Mouse (Mus musculus) MEL (cell line): ENCODE data around the gene U2af2. TPM values are rescaled to one million over a fixed set of nuclear protein-coding genes. Genes with fewer than 3 reads are reported as not detected.
A peak's percentile ranks its signal among the peaks of the same experiment; 100 is the strongest.

Experiments used
- DNase-seq: peaks from one replicate; pipeline ENCODE4 v3.0.0; 2011; ENCODE audit warnings: low read depth, low spot score
- H3K27ac ChIP-seq: 2 replicates; pipeline ENCODE4 v1.5.1; 2012; ENCODE audit warnings: low read depth, mild to moderate bottlenecking, control low read depth, low read length, moderate library complexity; ENCODE audit not compliant: control insufficient read depth
- H3K27me3 ChIP-seq, 2 experiments: fragments of 150-350 bp in 1 of 2; sonication (generic) in 1 of 2; 2 replicates each; pipeline ENCODE4 v1.6.1; 2012; ENCODE audit warnings: low read length in 2 of 2, mild to moderate bottlenecking in 2 of 2, improper control_type of control experiment in 1 of 2, moderate library complexity in 1 of 2; ENCODE audit not compliant: insufficient read depth in 2 of 2, control insufficient read depth in 1 of 2
- H3K36me3 ChIP-seq, 2 experiments: 2 replicates each; pipeline ENCODE4 v1.6.1; 2012 to 2014; ENCODE audit warnings: low read length in 2 of 2, improper control_type of control experiment in 1 of 2, inconsistent platforms in 1 of 2, mild to moderate bottlenecking in 1 of 2; ENCODE audit not compliant: insufficient read depth in 2 of 2, control insufficient read depth in 1 of 2
- H3K4me1 ChIP-seq, 2 experiments: fragments of 150-350 bp in 1 of 2; sonication (generic) in 1 of 2; 2 replicates each; pipeline ENCODE4 v1.6.1; 2012; ENCODE audit warnings: low read length in 2 of 2, improper control_type of control experiment in 1 of 2, mild to moderate bottlenecking in 1 of 2; ENCODE audit not compliant: insufficient read depth in 2 of 2, control insufficient read depth in 1 of 2
- H3K4me3 ChIP-seq, 2 experiments: fragments of 150-350 bp in 1 of 2; sonication (generic) in 1 of 2; 2 replicates each; pipeline ENCODE4 v1.5.1; 2012; ENCODE audit warnings: low read depth in 2 of 2, low read length in 2 of 2, mild to moderate bottlenecking in 2 of 2, moderate library complexity in 2 of 2, control low read depth in 1 of 2, improper control_type of control experiment in 1 of 2; ENCODE audit not compliant: control insufficient read depth in 1 of 2, insufficient read depth in 1 of 2
- H3K79me2 ChIP-seq: 2 replicates; pipeline ENCODE4 v1.6.1; 2012; ENCODE audit warnings: mild to moderate bottlenecking, low read length, moderate library complexity; ENCODE audit not compliant: control insufficient read depth, poor library complexity, insufficient read depth
- H3K9ac ChIP-seq: 2 replicates; pipeline ENCODE4 v1.6.1; 2012; ENCODE audit warnings: low read depth, mild to moderate bottlenecking, control low read depth, low read length, moderate library complexity; ENCODE audit not compliant: control insufficient read depth, poor library complexity, severe bottlenecking
- H3K9me3 ChIP-seq: fragments of 150-350 bp; sonication (generic); replicated peaks from 2 replicates; pipeline ENCODE4 v1.6.1; 2012; ENCODE audit warnings: mild to moderate bottlenecking, low read length, improper control_type of control experiment, moderate library complexity; ENCODE audit not compliant: insufficient read depth
- CTCF ChIP-seq, 3 experiments: IDR thresholded peaks in 2 of 3; conservative IDR thresholded peaks in 1 of 3; 2 replicates each; pipeline ENCODE4 v1.5.1; 2011 to 2012; ENCODE audit warnings: low read length in 3 of 3, low read depth in 2 of 3, mild to moderate bottlenecking in 2 of 3, improper control_type of control experiment in 1 of 3, inconsistent platforms in 1 of 3, mixed read lengths in 1 of 3, moderate library complexity in 1 of 3; ENCODE audit not compliant: control insufficient read depth in 1 of 3, insufficient read depth in 1 of 3, poor library complexity in 1 of 3, severe bottlenecking in 1 of 3
- E2F4 ChIP-seq: IDR thresholded peaks from 2 replicates; pipeline ENCODE4 v1.6.1; 2011; ENCODE audit warnings: low read depth, low read length, improper control_type of control experiment, borderline replicate concordance
- GABPA ChIP-seq: IDR thresholded peaks from 2 replicates; pipeline ENCODE4 v1.6.1; 2012; ENCODE audit warnings: low read depth, mild to moderate bottlenecking, inconsistent platforms, low read length, improper control_type of control experiment, moderate library complexity
- MAX ChIP-seq: IDR thresholded peaks from 2 replicates; pipeline ENCODE4 v1.6.1; 2011; ENCODE audit warnings: low read length, improper control_type of control experiment
- MXI1 ChIP-seq: IDR thresholded peaks from 2 replicates; pipeline ENCODE4 v1.6.1; 2011; ENCODE audit warnings: mild to moderate bottlenecking, low read depth, low read length, improper control_type of control experiment
- MYC ChIP-seq: IDR thresholded peaks from 2 replicates; pipeline ENCODE4 v1.6.1; 2011; ENCODE audit warnings: low read depth, mild to moderate bottlenecking, low read length, improper control_type of control experiment, moderate library complexity
- SMC3 ChIP-seq: IDR thresholded peaks from 2 replicates; pipeline ENCODE4 v1.6.1; 2011; ENCODE audit warnings: low read depth, low read length, improper control_type of control experiment
- TAL1 ChIP-seq: IDR thresholded peaks from 2 replicates; pipeline ENCODE4 v1.6.1; 2012; ENCODE audit warnings: mild to moderate bottlenecking, inconsistent platforms, low read length, moderate library complexity, mixed read lengths
- TCF12 ChIP-seq: IDR thresholded peaks from 2 replicates; pipeline ENCODE4 v1.6.1; 2014; ENCODE audit warnings: low read depth, mild to moderate bottlenecking, inconsistent platforms, low read length, improper control_type of control experiment, moderate library complexity
- UBTF ChIP-seq: IDR thresholded peaks from 2 replicates; pipeline ENCODE4 v1.6.1; 2012; ENCODE audit warnings: low read depth, mild to moderate bottlenecking, inconsistent platforms, low read length, improper control_type of control experiment, moderate library complexity, borderline replicate concordance; ENCODE audit not compliant: insufficient read depth
- USF1 ChIP-seq: IDR thresholded peaks from 2 replicates; pipeline ENCODE4 v1.6.1; 2014; ENCODE audit warnings: low read depth, mild to moderate bottlenecking, inconsistent platforms, low read length, improper control_type of control experiment, moderate library complexity
- polyA plus RNA-seq, 2 experiments: library from polyadenylated mRNA; stranded (reverse) in 1 of 2; unstranded in 1 of 2; fragments of >175 nt in 1 of 2; fragments of >200 nt in 1 of 2; gene quantifications; 2 replicates each; pipeline versions ENCODE4 v1.2.1 to v1.2.4; 2012; ENCODE audit warnings: low replicate concordance in 2 of 2, low read depth in 1 of 2; ENCODE audit not compliant: insufficient read length in 2 of 2, insufficient read depth in 1 of 2, missing spikeins in 1 of 2
- total RNA-seq: library from RNA; depleted of rRNA; stranded (reverse); fragments of 300-350 nt; gene quantifications from 2 replicates; pipeline ENCODE4 v1.2.3, GENCODE M21; 2012

The U2af2 gene
- total and polyA plus RNA-seq, 3 experiments: 311 to 491 (median 477) TPM

DNA sequence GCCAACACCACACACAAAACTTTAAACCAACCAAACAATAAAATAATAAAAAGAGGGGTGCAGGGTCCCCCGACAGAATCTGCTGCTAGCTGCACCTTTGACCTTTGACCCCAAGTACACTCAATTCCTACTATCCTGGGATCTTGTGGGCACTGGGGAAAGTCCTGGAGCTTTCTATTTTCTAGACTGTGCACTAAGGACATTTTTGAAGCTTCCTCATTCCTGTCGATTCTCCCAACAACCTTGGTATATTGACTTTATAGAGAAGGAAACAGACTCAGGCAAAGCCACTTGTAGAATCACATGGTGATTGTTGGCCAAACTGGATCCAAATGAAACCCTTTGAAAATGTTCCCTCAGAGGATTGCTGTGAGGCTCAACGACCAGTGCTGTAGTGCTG lies 45.9 kb upstream of the U2af2 start:
- Histone ChIP-seq H3K27me3 (no peaks in the 10 kb centered on the region), H3K36me3 (peaks cover 0 to 18% of the 10 kb centered on the region in 2 experiments; a peak in 2 of 4 replicates)
- peak; percentile 44 for DNase-seq
- TF ChIP-seq E2F4 (no peak), TAL1 (no peak), USF1 (no peak), MYC (no peak)
- TF ChIP-seq, all 39 proteins: peak for 0
- Histone ChIP-seq H3K79me2 (peaks cover 9% of the 10 kb centered on the region), H3K4me3 (peak overlapping the region; percentile 60 to 88), H3K9me3 (no peaks in the 10 kb centered on the region), H3K4me1 (peaks cover 5 to 14% of the 10 kb centered on the region in 2 experiments; a peak in 3 of 4 replicates), H3K27ac (peak overlapping the region; percentile 85), H3K9ac (peak overlapping the region; percentile 75)

- no peak for DNase-seq
- Histone ChIP-seq H3K4me1 (peaks cover 7 to 23% of the 10 kb centered on the region in 2 experiments; a peak in 3 of 4 replicates), H3K4me3 (no peak overlapping the region), H3K36me3 (peaks cover 0 to 26% of the 10 kb centered on the region in 2 experiments; a peak in 2 of 4 replicates), H3K79me2 (peaks cover 18% of the 10 kb centered on the region), H3K9ac (no peak overlapping the region), H3K9me3 (no peaks in the 10 kb centered on the region), H3K27ac (no peak overlapping the region), H3K27me3 (no peaks in the 10 kb centered on the region)
- no peak for TF ChIP-seq UBTF
- TF ChIP-seq MAX: no peak
- TF ChIP-seq SMC3: no peak
- no peak for TF ChIP-seq E2F4
- TF ChIP-seq TCF12: no peak
- no peak for TF ChIP-seq MXI1
Observed at GRCm38 (mm10) chr7:5016920-5017319, 45.0 kb upstream of the U2af2 start.

DNA sequence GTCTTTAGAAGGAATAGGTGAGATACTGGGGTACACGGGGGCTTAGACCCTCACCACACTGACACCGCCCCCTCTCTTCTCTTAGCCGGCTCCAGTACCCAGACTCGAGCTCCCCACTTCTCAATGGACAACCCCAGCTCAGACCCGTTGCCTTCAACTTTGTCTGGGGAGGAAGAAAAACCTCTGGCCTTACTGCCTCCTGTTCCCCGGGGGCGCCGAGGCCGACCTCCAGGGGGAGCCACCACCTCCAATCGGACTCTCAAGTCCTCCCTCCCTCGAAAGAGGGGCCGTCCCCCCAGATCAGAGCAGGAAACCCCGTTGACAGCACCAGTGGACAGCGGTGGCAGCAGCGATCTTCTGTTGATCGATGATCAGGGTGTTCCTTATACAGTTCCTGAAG lies 44.6 kb upstream of the U2af2 start:
- Histone ChIP-seq H3K4me1 (peaks cover 7 to 27% of the 10 kb centered on the region in 2 experiments; a peak in 3 of 4 replicates), H3K4me3 (no peak overlapping the region)

More for the DNA sequence above, 44.6 kb upstream of the U2af2 start:
- Histone ChIP-seq H3K9ac (no peak overlapping the region), H3K36me3 (peaks cover 0 to 29% of the 10 kb centered on the region in 2 experiments; a peak in 3 of 4 replicates), H3K9me3 (no peaks in the 10 kb centered on the region), H3K27me3 (no peaks in the 10 kb centered on the region), H3K79me2 (peaks cover 22% of the 10 kb centered on the region), H3K27ac (no peak overlapping the region)
- TF ChIP-seq CTCF (IDR thresholded peaks at IDR 0.05 in 2 of 3, conservative IDR thresholded peaks at IDR 0.05 in 1 of 3; ENCODE audit: control insufficient read depth in 1 of 3, insufficient read depth in 1 of 3, low read depth in 2 of 3, low read length in 3 of 3, poor library complexity in 1 of 3, severe bottlenecking in 1 of 3) (peak in 2 of 3 experiments; percentile 17 to 47; a peak in 3 of 6 replicates), GABPA (no peak)
- DNase-seq: no peak
